Mouse (Mus musculus) intestine, embryonic 15.5 days (tissue): ENCODE measurements around the gene Taf1c. TPM values are rescaled to one million over a fixed set of nuclear protein-coding genes. Genes with fewer than 3 reads are reported as not detected.

Source experiments
- ATAC-seq: fragments of 200-750 bp; cut with Nextera tagmentation; 2 replicates; pipeline ENCODE4 v1.8.0; 2017; ENCODE audit warnings: moderate TSS enrichment, moderate library complexity
- H3K27ac ChIP-seq: fragments of 300-500 bp; sonication (generic); 2 replicates; pipeline ENCODE4 v1.5.1; 2015; ENCODE audit warnings: mild to moderate bottlenecking, inconsistent platforms
- H3K27me3 ChIP-seq: fragments of 300-500 bp; sonication (generic); replicated peaks from 2 replicates; pipeline ENCODE4 v1.6.1; 2015; ENCODE audit warnings: inconsistent platforms
- H3K36me3 ChIP-seq: fragments of 300-500 bp; sonication (generic); 2 replicates; pipeline ENCODE4 v1.6.1; 2015; ENCODE audit warnings: inconsistent platforms
- H3K4me1 ChIP-seq: fragments of 300-500 bp; sonication (generic); replicated peaks from 2 replicates; pipeline ENCODE4 v1.6.1; 2015; ENCODE audit warnings: inconsistent platforms
- H3K4me2 ChIP-seq: fragments of 300-500 bp; sonication (generic); replicated peaks from 2 replicates; pipeline ENCODE4 v1.6.1; 2015; ENCODE audit warnings: mild to moderate bottlenecking, inconsistent platforms
- H3K4me3 ChIP-seq: fragments of 300-500 bp; sonication (generic); replicated peaks from 2 replicates; pipeline ENCODE4 v1.5.1; 2015; ENCODE audit warnings: inconsistent platforms
- H3K9ac ChIP-seq: fragments of 300-500 bp; sonication (generic); 2 replicates; pipeline ENCODE4 v1.6.1; 2015; ENCODE audit warnings: inconsistent platforms
- H3K9me3 ChIP-seq: fragments of 300-500 bp; sonication (generic); 2 replicates; pipeline ENCODE4 v1.6.1; 2016; ENCODE audit warnings: inconsistent platforms
- WGBS: fragments of 180-500 bp; shearing (Covaris S2); methylation state at CpG from one replicate; pipeline ENCODE4 v1.1.7; 2015; 5-methylcytosine and 5-hydroxymethylcytosine counted together
- polyA plus RNA-seq: library from polyadenylated mRNA; unstranded; fragments of >200 nt; fragmentation: Nextera tagmentation; extraction: Ambion mirVana; gene quantifications from 2 replicates; pipeline ENCODE4 v1.2.1, GENCODE M21; 2015

Gene Taf1c
- polyA plus RNA-seq, result 10.0 and 11.7 TPM in 2 replicates

- Histone ChIP-seq H3K4me3 (peak within 1 kb of the TSS; percentile 68), H3K4me2 (peak within 1 kb of the TSS; percentile 73), H3K36me3 (peaks cover 22% of the 10 kb centered on the region), H3K9ac (peak within 1 kb of the TSS; percentile 77), H3K27me3 (no peaks in the 10 kb centered on the region), H3K27ac (peak within 1 kb of the TSS; percentile 42; the same call in 1 of the 2 replicates), H3K4me1 (peaks cover 8% of the 10 kb centered on the region; the same call in 1 of the 2 replicates), H3K9me3 (no peaks in the 10 kb centered on the region)
- ATAC-seq, result peak; percentile 87
- under 1% methylated on average over 23 of the region's 23 CpGs for WGBS
Measured at GRCm38 (mm10) chr8:119604996-119605395, at the start of gene Taf1c. Gene Taf1c (minus strand): TSS chr8:119605222.

DNA sequence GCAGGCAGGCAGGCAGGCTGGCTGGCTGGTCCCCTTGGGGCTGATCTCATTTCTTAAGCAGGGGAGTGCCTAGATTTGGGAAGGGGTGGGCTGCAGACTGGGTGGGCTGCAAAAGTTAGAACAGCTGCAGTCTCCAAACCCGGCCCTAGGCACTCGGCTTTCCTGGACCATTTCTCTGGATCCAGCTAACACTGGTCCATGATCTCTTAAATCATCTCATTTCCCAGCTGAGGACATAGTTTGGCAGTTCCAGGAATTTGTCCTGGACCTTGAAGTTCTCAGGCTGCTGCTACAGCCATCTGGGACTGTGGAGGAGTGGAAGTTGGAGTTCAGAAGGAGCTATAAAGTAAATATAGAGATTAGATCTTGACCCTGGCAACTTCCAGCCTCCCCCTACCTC is 46.3 kb upstream of the Taf1c start:
- peak; percentile 49; the same call in 1 of the 2 replicates for ATAC-seq
- no peak overlapping the region for H3K9ac ChIP-seq
- 29% methylated on average over 2 of the region's 2 CpGs for WGBS
- H3K4me2 ChIP-seq, result no peak overlapping the region
- H3K4me1 ChIP-seq, result peaks cover 5% of the 10 kb centered on the region
- H3K36me3 ChIP-seq, result no peaks in the 10 kb centered on the region
- no peak overlapping the region for H3K27ac ChIP-seq
- H3K4me3 ChIP-seq, result no peak overlapping the region
- H3K9me3 ChIP-seq, result no peaks in the 10 kb centered on the region
- no peaks in the 10 kb centered on the region for H3K27me3 ChIP-seq

DNA sequence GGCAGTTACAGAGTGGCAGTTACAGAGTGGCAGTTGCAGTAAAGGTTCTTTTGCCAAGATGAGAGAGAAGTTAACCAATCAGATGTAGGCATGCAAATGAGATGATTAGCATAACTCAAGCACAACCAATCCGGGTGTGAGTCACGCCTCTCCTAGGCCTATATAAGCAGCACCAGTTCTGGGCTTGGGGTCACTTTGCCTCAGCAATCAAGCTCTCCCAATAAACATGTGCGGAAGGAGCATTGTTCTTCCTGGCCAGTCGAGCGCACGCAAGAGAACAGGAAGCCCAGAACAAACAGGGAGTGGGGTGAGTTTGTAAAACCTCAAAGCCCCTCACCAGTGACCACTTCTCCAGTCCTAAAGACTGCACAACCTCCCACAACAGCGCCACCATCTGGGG is 41.8 kb upstream of the Taf1c start:
- H3K36me3 ChIP-seq, result no peaks in the 10 kb centered on the region
- H3K4me2 ChIP-seq, result no peak overlapping the region
- H3K27me3 ChIP-seq, result no peaks in the 10 kb centered on the region
- H3K9me3 ChIP-seq, result no peaks in the 10 kb centered on the region
- no peak overlapping the region for H3K27ac ChIP-seq
- WGBS, result 82% methylated on average over 7 of the region's 7 CpGs
- no peak for ATAC-seq
- no peaks in the 10 kb centered on the region; the same call in 1 of the 2 replicates for H3K4me1 ChIP-seq
- no peak overlapping the region for H3K4me3 ChIP-seq
- no peak overlapping the region for H3K9ac ChIP-seq

DNA sequence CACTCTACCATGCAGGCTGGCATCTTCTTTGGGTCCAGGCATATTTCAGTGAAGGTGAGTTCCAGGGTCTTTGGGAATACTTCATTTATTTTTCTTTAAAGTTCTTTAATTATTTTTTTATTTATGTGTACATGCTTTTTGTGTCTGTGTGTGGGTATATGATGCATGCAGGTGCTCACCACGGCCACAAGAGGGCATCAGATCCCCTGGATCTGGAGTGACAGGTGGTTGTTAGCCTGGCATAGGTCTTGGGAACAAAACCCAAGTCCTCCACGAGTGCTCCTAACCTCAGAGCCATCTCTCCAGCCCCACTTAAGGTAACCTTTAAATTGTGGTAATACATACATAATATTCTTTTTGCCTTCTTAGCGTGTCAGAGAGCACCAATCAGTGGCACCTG is 41.2 kb upstream of the Taf1c start:
- 66% methylated on average over 3 of the region's 3 CpGs for WGBS
- no peak for ATAC-seq
- no peaks in the 10 kb centered on the region for H3K27me3 ChIP-seq
- H3K36me3 ChIP-seq, result no peaks in the 10 kb centered on the region
- H3K4me3 ChIP-seq, result no peak overlapping the region
- H3K27ac ChIP-seq, result no peak overlapping the region
- no peak overlapping the region for H3K4me2 ChIP-seq
- no peaks in the 10 kb centered on the region for H3K4me1 ChIP-seq
- H3K9ac ChIP-seq, result no peak overlapping the region
- no peaks in the 10 kb centered on the region for H3K9me3 ChIP-seq

GRCm38 (mm10) chr8:119644981-119645597 is 40.1 kb upstream of the Taf1c start:
- no peak overlapping the region for H3K27ac ChIP-seq
- no peaks in the 10 kb centered on the region for H3K9me3 ChIP-seq
- WGBS, result 75% methylated on average over 18 of the region's 18 CpGs
- no peaks in the 10 kb centered on the region for H3K27me3 ChIP-seq
- H3K36me3 ChIP-seq, result no peaks in the 10 kb centered on the region
- ATAC-seq, result no peak
- no peak overlapping the region for H3K9ac ChIP-seq
- H3K4me1 ChIP-seq, result no peaks in the 10 kb centered on the region
- H3K4me3 ChIP-seq, result no peak overlapping the region
- H3K4me2 ChIP-seq, result no peak overlapping the region

- no peaks in the 10 kb centered on the region for H3K4me1 ChIP-seq
- no peak overlapping the region for H3K4me2 ChIP-seq
- H3K36me3 ChIP-seq, result no peaks in the 10 kb centered on the region
- no peaks in the 10 kb centered on the region for H3K9me3 ChIP-seq
- H3K27ac ChIP-seq, result no peak overlapping the region
- H3K27me3 ChIP-seq, result no peaks in the 10 kb centered on the region
- H3K9ac ChIP-seq, result no peak overlapping the region
- ATAC-seq, result no peak
- H3K4me3 ChIP-seq, result no peak overlapping the region
- 78% methylated on average over 17 of the region's 17 CpGs for WGBS
Measured at GRCm38 (mm10) chr8:119644429-119644960, 39.5 kb upstream of the Taf1c start.

DNA sequence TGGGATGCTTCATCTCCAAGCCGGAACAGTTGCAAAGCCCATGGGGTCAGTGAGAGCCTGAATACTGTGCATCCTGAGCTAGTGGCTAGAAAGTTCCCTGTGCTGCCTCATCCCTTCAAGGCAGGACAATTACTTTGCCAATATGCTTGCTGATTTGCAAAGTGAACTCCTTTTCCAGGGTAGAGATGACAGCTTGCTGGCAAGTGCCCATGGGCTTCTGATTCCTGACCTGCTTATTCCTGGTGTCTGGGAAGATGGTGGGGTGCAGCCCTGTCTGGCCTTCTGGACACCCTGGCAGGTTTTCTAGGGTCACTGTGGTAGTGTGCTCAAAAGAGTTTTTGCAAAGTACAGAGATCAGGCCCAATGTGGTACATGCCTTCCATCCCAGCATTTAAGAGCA is 37.9 kb upstream of the Taf1c start:
- H3K9ac ChIP-seq, result no peak overlapping the region
- no peak overlapping the region for H3K27ac ChIP-seq
- no peaks in the 10 kb centered on the region for H3K4me1 ChIP-seq
- H3K36me3 ChIP-seq, result no peaks in the 10 kb centered on the region
- H3K4me3 ChIP-seq, result no peak overlapping the region
- H3K27me3 ChIP-seq, result no peaks in the 10 kb centered on the region
- H3K4me2 ChIP-seq, result no peak overlapping the region
- WGBS, result 90% methylated on average over 1 of the region's 1 CpGs
- no peaks in the 10 kb centered on the region for H3K9me3 ChIP-seq
- no peak for ATAC-seq

GRCm38 (mm10) chr8:119641058-119641457 is 36.0 kb upstream of the Taf1c start:
- no peak for ATAC-seq
- Histone ChIP-seq H3K36me3 (no peaks in the 10 kb centered on the region), H3K4me3 (no peak overlapping the region), H3K27ac (no peak overlapping the region), H3K27me3 (no peaks in the 10 kb centered on the region), H3K9ac (no peak overlapping the region), H3K9me3 (no peaks in the 10 kb centered on the region), H3K4me1 (peaks cover 3% of the 10 kb centered on the region; the same call in 1 of the 2 replicates), H3K4me2 (no peak overlapping the region)
- 59% methylated on average over 5 of the region's 5 CpGs for WGBS

- no peak overlapping the region for H3K9ac ChIP-seq
- no peaks in the 10 kb centered on the region for H3K36me3 ChIP-seq
- no peak overlapping the region for H3K4me2 ChIP-seq
- H3K9me3 ChIP-seq, result no peaks in the 10 kb centered on the region
- WGBS, result 38% methylated on average over 7 of the region's 7 CpGs
- no peak overlapping the region for H3K27ac ChIP-seq
- peak; percentile 66 for ATAC-seq
- H3K4me3 ChIP-seq, result no peak overlapping the region
- no peaks in the 10 kb centered on the region for H3K27me3 ChIP-seq
- H3K4me1 ChIP-seq, result peaks cover 14% of the 10 kb centered on the region
Measured at GRCm38 (mm10) chr8:119639798-119640197, 34.8 kb upstream of the Taf1c start.

- no peak for ATAC-seq
- Histone ChIP-seq H3K4me1 (peaks cover 17% of the 10 kb centered on the region), H3K4me2 (no peak overlapping the region), H3K36me3 (no peaks in the 10 kb centered on the region), H3K27me3 (peaks cover 3% of the 10 kb centered on the region; the same call in 1 of the 2 replicates), H3K4me3 (no peak overlapping the region), H3K9ac (no peak overlapping the region), H3K9me3 (no peaks in the 10 kb centered on the region), H3K27ac (no peak overlapping the region)
- WGBS, result 86% methylated on average over 6 of the region's 6 CpGs
Measured at GRCm38 (mm10) chr8:119638261-119638660, 33.2 kb upstream of the Taf1c start.

- Histone ChIP-seq H3K4me1 (peaks cover 17% of the 10 kb centered on the region), H3K4me3 (no peak overlapping the region)
- 91% methylated on average over 4 of the region's 4 CpGs for WGBS
Measured at GRCm38 (mm10) chr8:119637381-119637780, 32.4 kb upstream of the Taf1c start.

DNA sequence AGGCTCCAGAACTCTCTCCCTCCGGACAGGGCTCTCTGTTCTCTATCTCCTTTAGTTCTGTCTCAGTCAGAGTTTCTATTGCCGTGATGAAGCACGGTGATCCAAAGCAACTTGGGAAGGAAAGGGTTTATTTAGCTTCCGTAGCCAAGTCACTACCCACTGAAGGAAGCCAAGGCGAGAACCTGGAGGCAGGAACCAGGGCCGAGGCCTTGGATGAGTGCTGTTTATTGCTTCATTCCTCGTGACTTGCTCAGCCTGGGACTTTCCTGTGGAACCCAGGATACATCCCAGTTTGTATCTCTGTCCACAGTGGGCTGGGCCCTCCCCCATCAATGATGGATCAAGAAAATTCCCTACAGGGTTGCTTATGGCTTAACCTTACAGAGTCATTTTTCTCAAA is 31.7 kb upstream of the Taf1c start:
- H3K27ac ChIP-seq, result no peak overlapping the region
- WGBS, result 54% methylated on average over 7 of the region's 7 CpGs
- H3K4me1 ChIP-seq, result peaks cover 17% of the 10 kb centered on the region
- no peak overlapping the region for H3K4me2 ChIP-seq
- no peak for ATAC-seq
- H3K4me3 ChIP-seq, result no peak overlapping the region
- H3K9ac ChIP-seq, result no peak overlapping the region
- H3K9me3 ChIP-seq, result no peaks in the 10 kb centered on the region
- H3K36me3 ChIP-seq, result no peaks in the 10 kb centered on the region
- H3K27me3 ChIP-seq, result peaks cover 9% of the 10 kb centered on the region

More at GRCm38 (mm10) chr8:119637381-119637780, 32.4 kb upstream of the Taf1c start:
- H3K27me3 ChIP-seq, result peaks cover 9% of the 10 kb centered on the region
- no peaks in the 10 kb centered on the region for H3K9me3 ChIP-seq
- no peak overlapping the region for H3K27ac ChIP-seq
- no peak overlapping the region for H3K4me2 ChIP-seq
- no peak for ATAC-seq
- no peak overlapping the region for H3K9ac ChIP-seq
- no peaks in the 10 kb centered on the region for H3K36me3 ChIP-seq

- Histone ChIP-seq H3K4me1 (peaks cover 21% of the 10 kb centered on the region), H3K4me2 (no peak overlapping the region), H3K4me3 (no peak overlapping the region), H3K36me3 (no peaks in the 10 kb centered on the region), H3K9ac (no peak overlapping the region), H3K27me3 (peaks cover 9% of the 10 kb centered on the region), H3K9me3 (no peaks in the 10 kb centered on the region), H3K27ac (no peak overlapping the region)
- WGBS, result 59% methylated on average over 2 of the region's 2 CpGs
- ATAC-seq, result no peak
Measured at GRCm38 (mm10) chr8:119635958-119636357, 30.9 kb upstream of the Taf1c start.
